Mouse (Mus musculus) liver, embryonic 16.5 days (tissue): ENCODE results near the gene A530032D15Rik. TPM values are rescaled to one million over a fixed set of nuclear protein-coding genes. Genes with fewer than 3 reads are reported as not detected.
"Not testable (repeated sequence)": the region's sequence is repeated elsewhere in the genome, so short reads cannot be mapped to it uniquely, and the experiment has no call there.

Experiments
- ATAC-seq: fragments of 200-750 bp; cut with Nextera tagmentation; 2 replicates; pipeline ENCODE4 v1.8.0; 2017; ENCODE audit warnings: low read depth, mild to moderate bottlenecking, moderate number of reproducible peaks, moderate library complexity
- H3K27ac ChIP-seq: fragments of 300-500 bp; sonication (generic); 2 replicates; pipeline ENCODE4 v1.5.1; 2014; ENCODE audit warnings: mild to moderate bottlenecking, low read length
- H3K27me3 ChIP-seq: fragments of 300-500 bp; sonication (generic); 2 replicates; pipeline ENCODE4 v1.6.1; 2014; ENCODE audit warnings: low read depth, low read length, mixed read lengths; ENCODE audit not compliant: control insufficient read depth, insufficient read depth
- H3K36me3 ChIP-seq: fragments of 300-500 bp; sonication (generic); 2 replicates; pipeline ENCODE4 v1.6.1; 2014; ENCODE audit warnings: mild to moderate bottlenecking; ENCODE audit not compliant: control insufficient read depth, insufficient read depth
- H3K4me1 ChIP-seq: fragments of 300-500 bp; sonication (generic); 2 replicates; pipeline ENCODE4 v1.6.1; 2014; ENCODE audit warnings: low read depth, low read length, mixed read lengths; ENCODE audit not compliant: control insufficient read depth
- H3K4me2 ChIP-seq: fragments of 300-500 bp; sonication (generic); 2 replicates; pipeline ENCODE4 v1.6.1; 2014; ENCODE audit warnings: low read depth, low read length, mixed read lengths
- H3K4me3 ChIP-seq: fragments of 300-500 bp; sonication (generic); 2 replicates; pipeline ENCODE4 v1.5.1; 2014; ENCODE audit warnings: low read depth, mild to moderate bottlenecking, low read length
- H3K9ac ChIP-seq: fragments of 300-500 bp; sonication (generic); 2 replicates; pipeline ENCODE4 v1.6.1; 2014; ENCODE audit warnings: low read depth, low read length
- H3K9me3 ChIP-seq: fragments of 300-500 bp; sonication (generic); replicated peaks from 2 replicates; pipeline ENCODE4 v1.6.1; 2016; ENCODE audit warnings: low read length; ENCODE audit not compliant: control insufficient read depth
- WGBS: fragments of 180-500 bp; shearing (Covaris S2); extraction: QIAGEN DNeasy Blood & Tissue Kit; methylation state at CpG from one replicate; pipeline ENCODE4 v1.1.7; 2014; ENCODE audit not compliant: insufficient replicate concordance; 5-methylcytosine and 5-hydroxymethylcytosine counted together
- polyA plus RNA-seq: library from polyadenylated mRNA; unstranded; fragments of >200 nt; fragmentation: Nextera tagmentation; extraction: Ambion mirVana; gene quantifications from 2 replicates; pipeline ENCODE4 v1.2.1, GENCODE M21; 2015

The A530032D15Rik gene
- polyA plus RNA-seq, 1 experiment from 2014 or later, result not detected

DNA sequence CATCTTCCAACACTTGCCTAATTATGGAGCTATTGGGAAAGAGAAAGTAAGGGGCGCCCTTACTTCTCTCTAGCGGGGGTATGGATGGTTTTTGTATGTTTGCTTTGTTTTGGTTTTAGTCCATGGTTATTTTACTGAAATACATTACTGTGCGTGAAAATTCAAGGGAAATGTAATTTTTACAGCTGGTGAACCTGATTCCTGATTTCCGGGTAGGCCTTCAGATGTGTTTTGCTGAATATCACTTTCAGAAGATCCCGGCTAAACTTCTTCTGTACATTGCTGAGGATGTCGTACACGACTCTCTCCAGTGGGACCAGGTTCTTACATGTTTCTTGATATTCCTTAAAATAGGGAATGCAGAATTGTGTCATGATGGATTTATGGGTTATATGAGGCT is 2.6 kb upstream of the A530032D15Rik start:
- H3K4me2 ChIP-seq, H3K27ac ChIP-seq, H3K4me1 ChIP-seq, H3K9me3 ChIP-seq, ATAC-seq, H3K4me3 ChIP-seq, H3K9ac ChIP-seq, H3K36me3 ChIP-seq, H3K27me3 ChIP-seq: not testable (repeated sequence)
- 67% methylated on average over 7 of the region's 7 CpGs for WGBS

DNA sequence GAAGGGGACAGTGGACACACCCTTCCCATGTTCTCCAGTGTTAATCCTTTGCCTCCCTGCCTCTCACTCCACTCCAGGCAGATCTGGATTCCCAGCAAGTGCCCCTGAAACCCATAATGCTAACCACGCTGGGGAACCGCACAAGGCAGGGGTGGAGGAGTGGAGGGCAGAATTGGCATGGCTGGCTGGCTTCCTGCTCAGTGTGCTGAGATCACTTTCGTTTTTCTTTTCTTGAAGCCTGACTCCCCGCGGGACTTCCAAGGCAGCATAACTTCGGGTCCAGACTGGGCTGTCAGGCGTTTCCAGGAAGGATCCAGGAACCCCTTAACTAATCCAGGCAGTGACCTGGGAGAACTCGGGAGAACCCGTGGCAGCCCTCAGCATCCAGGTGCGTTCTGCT is 1.9 kb upstream of the A530032D15Rik start:
- H3K4me2 ChIP-seq, H3K27ac ChIP-seq, H3K9me3 ChIP-seq, H3K27me3 ChIP-seq, H3K4me3 ChIP-seq, H3K9ac ChIP-seq, H3K36me3 ChIP-seq, H3K4me1 ChIP-seq, ATAC-seq: not testable (repeated sequence)
- 50% methylated on average over 9 of the region's 10 CpGs for WGBS

GRCm38 (mm10) chr1:85110876-85111275 is 1.2 kb upstream of the A530032D15Rik start:
- WGBS, result 62% methylated on average over 2 of the region's 3 CpGs
- H3K9me3 ChIP-seq, H3K27me3 ChIP-seq, H3K4me2 ChIP-seq, H3K36me3 ChIP-seq, H3K27ac ChIP-seq, H3K9ac ChIP-seq, H3K4me1 ChIP-seq, H3K4me3 ChIP-seq, ATAC-seq: not testable (repeated sequence)

- not testable (repeated sequence) for H3K9me3 ChIP-seq, H3K4me2 ChIP-seq, H3K9ac ChIP-seq, ATAC-seq, H3K27ac ChIP-seq, H3K4me1 ChIP-seq, H3K36me3 ChIP-seq, H3K27me3 ChIP-seq, H3K4me3 ChIP-seq
- WGBS, result 52% methylated on average over 5 of the region's 6 CpGs
Measured at GRCm38 (mm10) chr1:85106013-85106412, 3.6 kb downstream of the A530032D15Rik start.

DNA sequence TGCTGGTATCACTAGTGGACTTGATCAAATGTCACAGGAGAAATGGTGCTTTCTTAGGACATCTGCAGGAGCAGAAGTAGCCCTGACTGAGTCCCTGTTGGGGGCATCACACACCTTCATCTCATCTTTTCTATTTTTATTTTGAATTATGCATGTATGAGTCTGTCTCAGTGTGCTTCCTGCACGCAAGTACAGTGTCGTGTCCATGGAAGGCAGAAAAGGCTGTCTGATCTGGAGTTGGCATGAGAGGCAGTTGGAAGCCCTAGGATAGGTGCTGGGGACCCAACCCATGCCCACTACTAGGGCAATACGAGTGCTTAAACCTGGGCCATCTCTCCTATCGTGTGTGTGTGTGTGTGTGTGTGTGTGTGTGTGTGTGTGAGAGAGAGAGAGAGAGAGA is 4.3 kb downstream of the A530032D15Rik start:
- H3K4me1 ChIP-seq, H3K4me3 ChIP-seq, H3K36me3 ChIP-seq, H3K27me3 ChIP-seq, H3K4me2 ChIP-seq, H3K9me3 ChIP-seq, ATAC-seq, H3K27ac ChIP-seq, H3K9ac ChIP-seq: not testable (repeated sequence)
- WGBS, result 67% methylated on average over 4 of the region's 4 CpGs

DNA sequence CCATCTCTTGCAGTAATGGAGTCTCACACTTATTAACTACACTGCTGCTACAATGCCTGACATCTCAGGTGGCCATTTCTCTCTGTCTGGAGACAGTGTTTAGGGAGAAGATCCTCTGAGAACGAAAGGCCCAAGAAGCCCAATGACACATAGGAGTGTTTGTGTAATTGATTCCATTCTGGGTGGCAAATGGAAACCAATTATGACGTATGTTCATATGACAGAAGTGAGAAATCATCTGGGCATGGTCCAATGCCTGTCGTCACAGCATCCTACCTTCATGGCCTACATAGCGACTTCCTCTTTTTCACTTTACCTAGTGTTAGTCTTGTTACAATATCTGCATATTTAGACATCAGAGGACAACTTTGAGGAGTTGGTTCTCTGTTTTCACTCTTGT is 7.9 kb downstream of the A530032D15Rik start:
- not testable (repeated sequence) for ATAC-seq, H3K4me2 ChIP-seq, H3K9ac ChIP-seq, H3K9me3 ChIP-seq, H3K27ac ChIP-seq, H3K36me3 ChIP-seq, H3K27me3 ChIP-seq, H3K4me1 ChIP-seq, H3K4me3 ChIP-seq
- WGBS, result 57% methylated on average over 4 of the region's 4 CpGs

DNA sequence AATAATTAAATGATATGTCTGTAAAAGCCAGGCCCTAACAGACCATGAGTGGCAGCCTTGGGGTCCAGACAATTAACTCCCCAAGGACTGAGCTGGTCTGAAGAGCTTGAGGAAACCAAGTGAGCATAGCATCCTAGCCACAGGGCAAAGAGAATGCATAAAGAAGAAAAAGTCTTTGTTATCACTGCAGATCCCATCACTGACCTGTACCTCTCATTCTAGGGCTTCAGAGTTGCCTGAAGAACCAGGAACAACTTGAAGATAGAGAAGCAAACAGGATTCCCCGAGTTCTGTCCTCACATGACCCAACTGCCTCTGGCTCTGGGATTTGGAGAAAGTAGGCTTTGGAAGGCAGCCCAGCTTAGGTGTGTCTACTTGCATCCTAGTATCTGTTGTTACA is 9.8 kb downstream of the A530032D15Rik start, which contains the start of gene Gm10553:
Gm10553 (plus strand) TSS at position 301 of the 400 bp plus-strand sequence.
- not testable (repeated sequence) for H3K27me3 ChIP-seq, H3K36me3 ChIP-seq, H3K9ac ChIP-seq, H3K4me3 ChIP-seq, ATAC-seq, H3K4me2 ChIP-seq, H3K27ac ChIP-seq, H3K4me1 ChIP-seq, H3K9me3 ChIP-seq
- WGBS, result 43% methylated on average over 1 of the region's 1 CpGs

DNA sequence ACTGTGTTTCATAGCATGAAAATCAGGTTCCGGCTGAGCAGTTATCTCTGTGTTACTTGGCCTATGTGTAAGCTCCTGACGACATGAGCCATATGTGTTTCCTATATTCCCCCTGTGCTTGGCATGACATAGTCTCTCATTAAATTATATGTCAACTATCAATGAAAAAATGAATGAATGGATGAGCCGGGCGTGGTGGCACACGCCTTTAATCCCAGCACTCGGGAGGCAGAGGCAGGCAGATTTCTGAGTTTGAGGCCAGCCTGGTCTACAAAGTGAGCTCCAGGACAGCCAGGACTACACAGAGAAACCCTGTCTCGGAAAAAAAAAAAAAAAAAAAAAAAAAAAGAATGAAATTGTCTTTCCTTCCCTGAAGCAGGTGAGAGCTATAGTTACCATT is 10.6 kb downstream of the A530032D15Rik start:
- not testable (repeated sequence) for H3K4me2 ChIP-seq, H3K9me3 ChIP-seq, H3K27me3 ChIP-seq, H3K36me3 ChIP-seq, H3K9ac ChIP-seq, H3K27ac ChIP-seq, ATAC-seq, H3K4me3 ChIP-seq, H3K4me1 ChIP-seq
- WGBS, result 65% methylated on average over 5 of the region's 7 CpGs

GRCm38 (mm10) chr1:85093011-85093572 is 16.6 kb downstream of the A530032D15Rik start:
- 52% methylated on average over 6 of the region's 7 CpGs for WGBS
- not testable (repeated sequence) for H3K9ac ChIP-seq, ATAC-seq, H3K27me3 ChIP-seq, H3K4me3 ChIP-seq, H3K9me3 ChIP-seq, H3K27ac ChIP-seq, H3K4me2 ChIP-seq, H3K4me1 ChIP-seq, H3K36me3 ChIP-seq
